Mouse (Mus musculus) heart, postnatal 25 days (tissue): Measurements from ENCODE around the gene Nlrp4c. TPM values are rescaled to one million over a fixed set of nuclear protein-coding genes. Genes with fewer than 3 reads are reported as not detected.

Experiments
- total RNA-seq, 2 experiments: library from RNA; stranded (reverse); gene quantifications; 2 replicates each; pipeline ENCODE4 v1.2.3; 2021

Nlrp4c gene
- total RNA-seq, 2 experiments from 2014 or later: not detected

Other genes starting within 250 kb of the Nlrp4c start
- gene Vmn1r63, start 239.7 kb upstream of the Nlrp4c start, total RNA-seq: not detected
- not detected for gene Vmn1r64, start 160.6 kb upstream of the Nlrp4c start, total RNA-seq
- not detected for gene Vmn1r65, start 34.2 kb upstream of the Nlrp4c start, total RNA-seq
- 10 to 100 TPM; 29.8 to 33.1 TPM for gene Zfp787, start 110.8 kb downstream of the Nlrp4c start, total RNA-seq
- 10 to 100 TPM; 10.2 to 16.8 TPM for gene Zfp444, start 127.1 kb downstream of the Nlrp4c start, total RNA-seq
- not detected for gene Galp, start 151.9 kb downstream of the Nlrp4c start, total RNA-seq
- not detected for gene Zscan5b, start 177.1 kb downstream of the Nlrp4c start, total RNA-seq
- gene Epp13, start 207.5 kb downstream of the Nlrp4c start, total RNA-seq: not detected
- gene Zfp667, start 241.4 kb downstream of the Nlrp4c start, total RNA-seq: 1 to 10 TPM; 2.8 to 3.5 TPM